Mouse (Mus musculus) megakaryocyte, embryonic 14.5 days (primary cell): Measurements from ENCODE around the gene Psen2.

ENCODE experiments used
- FLI1 ChIP-seq: IDR thresholded peaks from 2 replicates; pipeline ENCODE4 v1.6.1; 2012; ENCODE audit warnings: low read length, inconsistent platforms, mixed read lengths
- GATA1 ChIP-seq: IDR thresholded peaks from 3 replicates; pipeline ENCODE4 v1.6.1; 2012; ENCODE audit warnings: mixed read lengths, low read length, inconsistent platforms, borderline replicate concordance

DNA sequence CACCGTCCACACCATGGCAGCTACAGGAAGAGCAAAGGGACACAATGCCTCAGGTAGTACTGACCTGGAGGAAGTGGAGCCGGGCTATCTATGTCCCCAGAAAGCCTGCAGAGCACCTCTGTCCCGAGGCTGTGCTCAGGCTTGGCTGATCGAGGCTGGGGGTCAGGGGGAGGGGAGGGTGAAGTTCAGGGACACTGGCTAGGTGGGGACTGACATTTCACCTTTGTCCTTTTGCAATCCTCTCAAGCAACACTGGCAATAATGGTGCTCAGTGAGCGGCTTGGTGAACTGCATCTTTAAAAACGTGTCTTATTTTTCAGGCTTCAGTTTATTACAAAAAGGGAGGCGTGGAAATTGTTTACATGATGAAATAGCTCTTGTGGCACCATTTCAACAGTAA is 33.3 kb downstream of the Psen2 start:
- no peak for TF ChIP-seq GATA1
- no peak for TF ChIP-seq FLI1
